Mouse (Mus musculus): ENCODE data around the gene Olfr1509. TPM values are rescaled to one million over a fixed set of nuclear protein-coding genes. Genes with fewer than 3 reads are reported as not detected.
"Not testable (repeated sequence)": the region's sequence is repeated elsewhere in the genome, so short reads cannot be mapped to it uniquely, and the experiment has no call there.

Gene Olfr1509
- polyA plus RNA-seq (2015; fragmentation: Nextera tagmentation; extraction: Ambion mirVana): not detected in 2 replicates

GRCm38 (mm10) chr14:52442690-52443089, at the start of gene Olfr1509:
Olfr1509 (plus strand) TSS chr14:52442990.
- Histone ChIP-seq H3K4me1 (replicated peaks; ENCODE audit: control insufficient read depth, insufficient read depth, low read length) (no peaks in the 10 kb centered on the region), H3K9ac (replicated peaks; ENCODE audit: low read depth, low read length) (no peak within 1 kb of the TSS), H3K9me3 (ENCODE audit: control insufficient read depth, low read length) (no peaks in the 10 kb centered on the region), H3K27ac (ENCODE audit: low read length) (no peak within 1 kb of the TSS), H3K27me3 (replicated peaks; ENCODE audit: control insufficient read depth, insufficient read depth, low read length) (no peaks in the 10 kb centered on the region), H3K4me2 (ENCODE audit: low read length) (no peak within 1 kb of the TSS), H3K4me3 (replicated peaks; ENCODE audit: low read length) (no peak within 1 kb of the TSS), H3K36me3 (ENCODE audit: control insufficient read depth, insufficient read depth) (no peaks in the 10 kb centered on the region)
- ATAC-seq: no peak

GRCm38 (mm10) chr14:52397279-52397678, 45.5 kb upstream of the Olfr1509 start, which contains the start of gene Olfr1511:
Olfr1511 (minus strand) TSS chr14:52397379.
- H3K9ac ChIP-seq (replicated peaks; ENCODE audit: low read depth, low read length): no peak within 1 kb of the TSS
- H3K36me3 ChIP-seq (ENCODE audit: control insufficient read depth, insufficient read depth): no peaks in the 10 kb centered on the region
- no peak within 1 kb of the TSS for H3K27ac ChIP-seq (ENCODE audit: low read length)
- H3K27me3 ChIP-seq (replicated peaks; ENCODE audit: control insufficient read depth, insufficient read depth, low read length): no peaks in the 10 kb centered on the region
- ATAC-seq: no peak
- H3K4me2 ChIP-seq (ENCODE audit: low read length): no peak within 1 kb of the TSS
- H3K9me3 ChIP-seq (ENCODE audit: control insufficient read depth, low read length): no peaks in the 10 kb centered on the region
- 84% methylated on average over 4 of the region's 4 CpGs for WGBS
- no peak within 1 kb of the TSS for H3K4me3 ChIP-seq (replicated peaks; ENCODE audit: low read length)
- H3K4me1 ChIP-seq (replicated peaks; ENCODE audit: control insufficient read depth, insufficient read depth, low read length): no peaks in the 10 kb centered on the region

- H3K36me3 ChIP-seq (ENCODE audit: control insufficient read depth, insufficient read depth); ATAC-seq; H3K4me2 ChIP-seq (ENCODE audit: low read length); H3K4me1 ChIP-seq (replicated peaks; ENCODE audit: control insufficient read depth, insufficient read depth, low read length); H3K27me3 ChIP-seq (replicated peaks; ENCODE audit: control insufficient read depth, insufficient read depth, low read length); H3K4me3 ChIP-seq (replicated peaks; ENCODE audit: low read length); H3K27ac ChIP-seq (ENCODE audit: low read length); H3K9ac ChIP-seq (replicated peaks; ENCODE audit: low read depth, low read length); H3K9me3 ChIP-seq (ENCODE audit: control insufficient read depth, low read length): not testable (repeated sequence)
- WGBS: 84% methylated on average over 7 of the region's 10 CpGs
Observed at GRCm38 (mm10) chr14:52410142-52410919, 32.5 kb upstream of the Olfr1509 start.

DNA sequence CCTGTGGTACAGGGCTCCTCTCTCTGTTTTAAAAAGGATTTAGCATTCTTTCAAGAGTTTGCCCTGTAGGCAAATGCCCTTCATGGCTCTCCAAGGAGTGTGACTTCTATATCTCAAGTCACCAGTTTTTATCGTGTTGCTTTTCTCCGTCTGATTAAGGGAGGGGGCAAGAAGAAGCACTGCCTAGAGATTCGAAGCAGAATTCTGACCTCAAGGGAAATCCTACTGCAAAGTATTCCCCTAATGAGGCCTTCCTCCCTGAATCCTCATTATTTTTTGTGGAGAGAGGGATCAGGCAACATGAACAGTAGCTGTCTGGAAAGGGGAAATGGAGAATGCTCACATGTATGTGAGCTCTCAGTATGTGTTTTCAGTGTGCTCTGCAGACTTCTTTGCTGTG, 28.5 kb upstream of the Olfr1509 start, which contains the start of gene Olfr1510:
TSS of gene Olfr1510 (minus strand) at position 101 of the 400 bp plus-strand sequence.
- Histone ChIP-seq H3K27ac (ENCODE audit: low read length) (no peak within 1 kb of the TSS), H3K27me3 (replicated peaks; ENCODE audit: control insufficient read depth, insufficient read depth, low read length) (no peaks in the 10 kb centered on the region), H3K36me3 (ENCODE audit: control insufficient read depth, insufficient read depth) (no peaks in the 10 kb centered on the region), H3K9ac (replicated peaks; ENCODE audit: low read depth, low read length) (no peak within 1 kb of the TSS), H3K4me2 (ENCODE audit: low read length) (no peak within 1 kb of the TSS), H3K4me3 (replicated peaks; ENCODE audit: low read length) (no peak within 1 kb of the TSS), H3K4me1 (replicated peaks; ENCODE audit: control insufficient read depth, insufficient read depth, low read length) (no peaks in the 10 kb centered on the region), H3K9me3 (ENCODE audit: control insufficient read depth, low read length) (no peaks in the 10 kb centered on the region)
- ATAC-seq: no peak
- 92% methylated on average over 3 of the region's 3 CpGs for WGBS

DNA sequence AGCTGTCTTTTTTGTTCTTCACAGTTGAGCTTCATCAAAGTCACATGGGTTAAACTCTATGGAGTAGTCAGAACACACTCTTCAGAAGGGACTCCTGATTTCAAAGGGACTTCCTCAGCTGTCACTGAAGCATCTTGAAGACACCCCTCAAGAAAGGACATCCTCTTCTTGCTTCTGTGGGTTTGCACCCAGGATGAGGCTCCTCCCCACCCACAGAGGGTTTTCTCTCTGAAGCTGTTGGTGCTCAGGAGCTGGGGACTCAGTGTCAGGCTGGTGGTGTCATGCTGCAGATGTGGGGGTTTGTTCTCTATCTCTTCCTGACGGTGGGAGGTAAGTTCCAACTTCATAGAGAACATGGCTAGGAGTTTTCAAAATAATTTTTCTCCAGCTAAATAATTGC, 15.1 kb upstream of the Olfr1509 start:
- no peaks in the 10 kb centered on the region for H3K4me1 ChIP-seq (replicated peaks; ENCODE audit: control insufficient read depth, insufficient read depth, low read length)
- no peaks in the 10 kb centered on the region for H3K9me3 ChIP-seq (ENCODE audit: control insufficient read depth, low read length)
- WGBS: 94% methylated on average over 1 of the region's 1 CpGs
- no peaks in the 10 kb centered on the region for H3K27me3 ChIP-seq (replicated peaks; ENCODE audit: control insufficient read depth, insufficient read depth, low read length)
- no peak overlapping the region for H3K4me3 ChIP-seq (replicated peaks; ENCODE audit: low read length)
- no peak overlapping the region for H3K4me2 ChIP-seq (ENCODE audit: low read length)
- H3K27ac ChIP-seq (ENCODE audit: low read length): no peak overlapping the region
- H3K36me3 ChIP-seq (ENCODE audit: control insufficient read depth, insufficient read depth): no peaks in the 10 kb centered on the region
- no peak overlapping the region for H3K9ac ChIP-seq (replicated peaks; ENCODE audit: low read depth, low read length)
- no peak for ATAC-seq

- no peak for ATAC-seq
- 90% methylated on average over 8 of the region's 8 CpGs for WGBS
- no peaks in the 10 kb centered on the region for H3K9me3 ChIP-seq (ENCODE audit: control insufficient read depth, low read length)
Observed at GRCm38 (mm10) chr14:52451138-52451537, 8.3 kb downstream of the Olfr1509 start.

DNA sequence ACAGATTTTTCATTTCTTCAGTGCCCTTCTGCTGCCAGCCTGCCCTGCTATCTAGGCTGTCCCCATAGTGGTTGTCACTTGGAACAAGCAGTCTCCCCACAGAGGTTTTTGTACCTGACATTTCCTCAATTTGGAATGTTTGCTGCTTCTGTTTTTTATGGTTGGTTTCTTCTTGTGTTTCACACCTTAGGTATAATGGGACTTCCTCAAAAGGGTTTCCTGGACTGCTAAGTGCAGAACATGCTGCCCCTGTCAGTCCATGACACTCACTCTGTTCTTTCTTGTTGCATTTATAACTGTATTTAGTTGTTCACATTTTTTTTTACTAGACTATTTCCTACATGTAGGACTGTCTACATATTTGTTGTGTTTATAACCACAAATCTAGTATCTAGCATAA, 19.1 kb downstream of the Olfr1509 start:
- ATAC-seq: no peak
- Histone ChIP-seq H3K4me2 (ENCODE audit: low read length) (no peak overlapping the region), H3K4me3 (replicated peaks; ENCODE audit: low read length) (no peak overlapping the region), H3K9me3 (ENCODE audit: control insufficient read depth, low read length) (no peaks in the 10 kb centered on the region; the same call in 1 of the 2 replicates), H3K9ac (replicated peaks; ENCODE audit: low read depth, low read length) (no peak overlapping the region), H3K4me1 (replicated peaks; ENCODE audit: control insufficient read depth, insufficient read depth, low read length) (no peaks in the 10 kb centered on the region), H3K27ac (ENCODE audit: low read length) (no peak overlapping the region), H3K27me3 (replicated peaks; ENCODE audit: control insufficient read depth, insufficient read depth, low read length) (no peaks in the 10 kb centered on the region), H3K36me3 (ENCODE audit: control insufficient read depth, insufficient read depth) (no peaks in the 10 kb centered on the region)

More at GRCm38 (mm10) chr14:52451138-52451537, 8.3 kb downstream of the Olfr1509 start:
- Histone ChIP-seq H3K4me2 (ENCODE audit: low read length) (no peak overlapping the region), H3K4me1 (replicated peaks; ENCODE audit: control insufficient read depth, insufficient read depth, low read length) (no peaks in the 10 kb centered on the region), H3K36me3 (ENCODE audit: control insufficient read depth, insufficient read depth) (no peaks in the 10 kb centered on the region), H3K4me3 (replicated peaks; ENCODE audit: low read length) (no peak overlapping the region), H3K27ac (ENCODE audit: low read length) (no peak overlapping the region), H3K9ac (replicated peaks; ENCODE audit: low read depth, low read length) (no peak overlapping the region), H3K27me3 (replicated peaks; ENCODE audit: control insufficient read depth, insufficient read depth, low read length) (no peaks in the 10 kb centered on the region)

DNA sequence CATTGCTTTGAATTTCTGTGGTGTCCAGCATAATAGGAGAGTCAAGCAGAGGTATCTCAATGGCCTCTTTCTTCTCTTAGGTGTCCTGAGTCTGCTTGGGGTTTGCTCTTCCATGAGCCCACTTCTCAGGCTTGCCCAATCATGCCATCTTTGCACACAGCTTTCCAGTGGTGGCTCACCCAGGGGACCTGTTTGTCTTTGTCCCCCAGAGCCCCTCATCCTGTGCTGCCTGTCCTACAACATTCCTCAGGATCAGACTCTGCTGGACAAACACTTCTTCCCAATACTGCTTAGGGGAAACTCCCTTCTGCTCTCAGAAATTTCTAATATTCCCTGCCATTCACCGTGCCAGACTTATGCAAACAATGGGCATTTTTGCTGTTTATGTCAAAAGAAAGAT, 22.9 kb downstream of the Olfr1509 start:
- H3K27me3 ChIP-seq (replicated peaks; ENCODE audit: control insufficient read depth, insufficient read depth, low read length): no peaks in the 10 kb centered on the region
- ATAC-seq: no peak
- H3K27ac ChIP-seq (ENCODE audit: low read length): no peak overlapping the region
- H3K36me3 ChIP-seq (ENCODE audit: control insufficient read depth, insufficient read depth): no peaks in the 10 kb centered on the region
- H3K9me3 ChIP-seq (ENCODE audit: control insufficient read depth, low read length): no peaks in the 10 kb centered on the region
- no peak overlapping the region for H3K9ac ChIP-seq (replicated peaks; ENCODE audit: low read depth, low read length)
- no peak overlapping the region for H3K4me3 ChIP-seq (replicated peaks; ENCODE audit: low read length)
- H3K4me2 ChIP-seq (ENCODE audit: low read length): no peak overlapping the region
- 92% methylated on average over 1 of the region's 1 CpGs for WGBS
- H3K4me1 ChIP-seq (replicated peaks; ENCODE audit: control insufficient read depth, insufficient read depth, low read length): no peaks in the 10 kb centered on the region

GRCm38 (mm10) chr14:52467395-52467794, 24.6 kb downstream of the Olfr1509 start, which contains the start of gene Olfr1508:
Olfr1508 (minus strand) TSS chr14:52467495.
- H3K9me3 ChIP-seq (ENCODE audit: control insufficient read depth, low read length): no peaks in the 10 kb centered on the region
- H3K4me2 ChIP-seq (ENCODE audit: low read length): no peak within 1 kb of the TSS
- no peak for ATAC-seq
- no peaks in the 10 kb centered on the region for H3K27me3 ChIP-seq (replicated peaks; ENCODE audit: control insufficient read depth, insufficient read depth, low read length)
- no peaks in the 10 kb centered on the region for H3K4me1 ChIP-seq (replicated peaks; ENCODE audit: control insufficient read depth, insufficient read depth, low read length)
- WGBS: 66% methylated on average over 2 of the region's 2 CpGs
- no peak within 1 kb of the TSS for H3K27ac ChIP-seq (ENCODE audit: low read length)
- no peak within 1 kb of the TSS for H3K9ac ChIP-seq (replicated peaks; ENCODE audit: low read depth, low read length)
- no peaks in the 10 kb centered on the region for H3K36me3 ChIP-seq (ENCODE audit: control insufficient read depth, insufficient read depth)
- H3K4me3 ChIP-seq (replicated peaks; ENCODE audit: low read length): no peak within 1 kb of the TSS

Measured in forebrain, embryonic 16.5 days (tissue).